Mouse (Mus musculus) kidney, adult 2 months (tissue): ENCODE data around the gene Cradd. TPM values are rescaled to one million over a fixed set of nuclear protein-coding genes. Genes with fewer than 3 reads are reported as not detected.

Experiments used
- DNase-seq: peaks from one replicate; pipeline ENCODE4 v3.0.0; 2021
- H3K27ac ChIP-seq: fragments of 200-500 bp; 2 replicates; pipeline ENCODE4 v1.5.1; 2012; ENCODE audit warnings: low read depth, low read length, control low read depth, inconsistent platforms; ENCODE audit not compliant: insufficient read depth
- H3K27me3 ChIP-seq: fragments of 200-500 bp; replicated peaks from 2 replicates; pipeline ENCODE4 v1.6.1; 2012; ENCODE audit warnings: mild to moderate bottlenecking, moderate library complexity, low read length, inconsistent platforms; ENCODE audit not compliant: control insufficient read depth, insufficient read depth
- H3K36me3 ChIP-seq: fragments of 200-500 bp; 2 replicates; pipeline ENCODE4 v1.6.1; 2012; ENCODE audit warnings: mild to moderate bottlenecking, moderate library complexity, low read length, inconsistent platforms; ENCODE audit not compliant: control insufficient read depth, insufficient read depth
- H3K4me1 ChIP-seq: fragments of 200-500 bp; 2 replicates; pipeline ENCODE4 v1.6.1; 2011; ENCODE audit warnings: low read length; ENCODE audit not compliant: control insufficient read depth, insufficient read depth
- H3K4me3 ChIP-seq: fragments of 200-500 bp; 2 replicates; pipeline ENCODE4 v1.5.1; 2011; ENCODE audit warnings: mild to moderate bottlenecking, low read depth, low read length, control low read depth; ENCODE audit not compliant: insufficient read depth
- CTCF ChIP-seq: fragments of 200-500 bp; conservative IDR thresholded peaks from 2 replicates; pipeline ENCODE4 v1.5.1; 2011; ENCODE audit warnings: low read depth, mild to moderate bottlenecking, control low read depth, low read length, moderate library complexity, mixed read lengths; ENCODE audit not compliant: insufficient read depth, insufficient read length
- POLR2A ChIP-seq: fragments of 200-500 bp; IDR thresholded peaks from one replicate; pipeline ENCODE4 v1.6.1; 2011; ENCODE audit warnings: low read depth, low read length, control low read depth
- WGBS: fragments of 180-500 bp; shearing (Covaris S2); methylation state at CpG from one replicate; pipeline ENCODE4 v1.1.7; 2018; 5-methylcytosine and 5-hydroxymethylcytosine counted together
- polyA plus RNA-seq: library from polyadenylated mRNA; depleted of rRNA; stranded (reverse); fragments of >200 nt; gene quantifications from 2 replicates; pipeline ENCODE4 v1.2.3, GENCODE M21; 2012

The Cradd gene
- polyA plus RNA-seq, 1 experiment, result 20.0 TPM

DNA sequence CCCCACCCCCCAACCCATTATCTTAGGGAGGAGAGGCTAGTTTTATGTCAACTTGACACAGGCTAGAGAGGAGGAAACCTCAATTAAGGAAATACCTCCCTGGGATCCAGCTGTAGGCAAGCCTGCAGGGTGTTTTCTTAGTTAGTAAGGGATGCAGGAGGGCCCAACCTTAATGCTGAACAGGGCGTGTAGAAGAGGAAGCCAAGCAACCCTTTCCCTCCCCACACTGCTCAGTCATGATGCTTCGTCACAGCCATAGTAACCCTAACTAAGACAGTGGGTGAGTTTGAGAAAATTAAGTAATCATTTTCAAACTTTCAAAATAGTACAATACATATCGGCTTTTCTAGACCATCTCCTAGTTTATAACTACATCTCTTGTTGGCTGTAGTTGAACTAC is 143.0 kb downstream of the Cradd start:
- TF ChIP-seq CTCF (no peak), POLR2A (no peak)
- H3K4me1 ChIP-seq, result no peaks in the 10 kb centered on the region
- H3K36me3 ChIP-seq, result no peaks in the 10 kb centered on the region
- H3K27me3 ChIP-seq, result no peaks in the 10 kb centered on the region
- no peak overlapping the region for H3K4me3 ChIP-seq
- WGBS, result 78% methylated on average over 3 of the region's 3 CpGs
- no peak overlapping the region for H3K27ac ChIP-seq
- DNase-seq, result no peak

DNA sequence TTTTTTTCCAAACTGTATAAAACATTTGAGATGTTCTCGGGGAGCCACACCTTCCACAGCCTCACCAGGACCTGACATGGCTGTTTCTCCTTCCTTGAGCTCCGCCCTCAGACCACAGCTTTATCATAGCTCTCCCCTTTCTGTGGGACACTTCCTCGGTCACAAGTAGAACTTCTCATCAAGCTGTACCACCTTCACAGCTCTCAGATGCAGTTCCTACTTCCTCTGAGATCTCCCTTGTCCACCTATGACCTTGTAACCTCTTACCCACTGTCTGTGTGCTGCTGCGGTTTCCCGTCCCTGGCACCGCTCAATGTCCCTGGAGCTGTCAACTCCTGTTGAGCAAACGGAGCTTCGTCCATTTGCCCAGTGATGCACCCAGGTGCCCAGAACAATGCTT is 143.8 kb downstream of the Cradd start:
- Histone ChIP-seq H3K36me3 (no peaks in the 10 kb centered on the region), H3K27ac (no peak overlapping the region), H3K4me3 (no peak overlapping the region), H3K27me3 (no peaks in the 10 kb centered on the region), H3K4me1 (no peaks in the 10 kb centered on the region)
- no peak for DNase-seq
- 85% methylated on average over 8 of the region's 8 CpGs for WGBS
- TF ChIP-seq CTCF (no peak), POLR2A (no peak)

- H3K36me3 ChIP-seq, result no peaks in the 10 kb centered on the region
- no peaks in the 10 kb centered on the region for H3K4me1 ChIP-seq
- H3K4me3 ChIP-seq, result no peak overlapping the region
- H3K27me3 ChIP-seq, result no peaks in the 10 kb centered on the region
- TF ChIP-seq POLR2A, result no peak
- TF ChIP-seq CTCF, result no peak
- DNase-seq, result no peak
- 89% methylated on average over 4 of the region's 4 CpGs for WGBS
- H3K27ac ChIP-seq, result no peak overlapping the region
Observed at GRCm38 (mm10) chr10:95178785-95179184, 145.1 kb downstream of the Cradd start.

- no peaks in the 10 kb centered on the region for H3K4me1 ChIP-seq
- WGBS, result 73% methylated on average over 26 of the region's 26 CpGs
Observed at GRCm38 (mm10) chr10:95175423-95176120, 148.4 kb downstream of the Cradd start.

GRCm38 (mm10) chr10:95174260-95174659 is 149.7 kb downstream of the Cradd start:
- H3K27me3 ChIP-seq, result no peaks in the 10 kb centered on the region
- H3K4me3 ChIP-seq, result no peak overlapping the region
- no peaks in the 10 kb centered on the region for H3K4me1 ChIP-seq
- 84% methylated on average over 6 of the region's 6 CpGs for WGBS
- no peak for DNase-seq
- H3K36me3 ChIP-seq, result no peaks in the 10 kb centered on the region
- no peak for TF ChIP-seq POLR2A
- no peak for TF ChIP-seq CTCF
- no peak overlapping the region for H3K27ac ChIP-seq

More at GRCm38 (mm10) chr10:95175423-95176120, 148.4 kb downstream of the Cradd start:
- H3K27me3 ChIP-seq, result no peaks in the 10 kb centered on the region
- no peak overlapping the region for H3K27ac ChIP-seq
- no peaks in the 10 kb centered on the region for H3K36me3 ChIP-seq
- TF ChIP-seq POLR2A, result no peak
- no peak for TF ChIP-seq CTCF
- H3K4me3 ChIP-seq, result no peak overlapping the region
- DNase-seq, result no peak

GRCm38 (mm10) chr10:95170721-95171354 is 153.1 kb downstream of the Cradd start:
- Histone ChIP-seq H3K36me3 (no peaks in the 10 kb centered on the region), H3K27ac (no peak overlapping the region), H3K4me3 (no peak overlapping the region), H3K4me1 (no peaks in the 10 kb centered on the region), H3K27me3 (no peaks in the 10 kb centered on the region)
- WGBS, result 86% methylated on average over 9 of the region's 9 CpGs
- no peak for DNase-seq
- TF ChIP-seq POLR2A (no peak), CTCF (no peak)

GRCm38 (mm10) chr10:95164949-95165348 is 159.0 kb downstream of the Cradd start:
- DNase-seq, result no peak
- WGBS, result 98% methylated on average over 2 of the region's 2 CpGs
- no peak for TF ChIP-seq POLR2A
- TF ChIP-seq CTCF, result no peak
- H3K36me3 ChIP-seq, result no peaks in the 10 kb centered on the region
- no peak overlapping the region for H3K4me3 ChIP-seq
- no peak overlapping the region for H3K27ac ChIP-seq
- no peaks in the 10 kb centered on the region for H3K27me3 ChIP-seq
- no peaks in the 10 kb centered on the region; the same call in 1 of the 2 replicates for H3K4me1 ChIP-seq
